Mouse (Mus musculus) embryonic facial prominence, embryonic 15.5 days (tissue): ENCODE measurements around the gene Henmt1. TPM values are rescaled to one million over a fixed set of nuclear protein-coding genes. Genes with fewer than 3 reads are reported as not detected.

ENCODE experiments used
- ATAC-seq: fragments of 200-750 bp; cut with Nextera tagmentation; 2 replicates; pipeline ENCODE4 v1.8.0; 2017; ENCODE audit warnings: low read depth, moderate TSS enrichment; ENCODE audit not compliant: insufficient number of reproducible peaks, low FRiP score, low TSS enrichment
- H3K27ac ChIP-seq: fragments of 300-500 bp; sonication (generic); replicated peaks from 2 replicates; pipeline ENCODE4 v1.5.1; 2015; ENCODE audit warnings: mild to moderate bottlenecking, inconsistent platforms
- H3K27me3 ChIP-seq: fragments of 300-500 bp; sonication (generic); 2 replicates; pipeline ENCODE4 v1.6.1; 2015; ENCODE audit warnings: inconsistent platforms
- H3K36me3 ChIP-seq: fragments of 300-500 bp; sonication (generic); 2 replicates; pipeline ENCODE4 v1.6.1; 2015; ENCODE audit warnings: mild to moderate bottlenecking, inconsistent platforms
- H3K4me1 ChIP-seq: fragments of 300-500 bp; sonication (generic); 2 replicates; pipeline ENCODE4 v1.6.1; 2015; ENCODE audit warnings: inconsistent platforms
- H3K4me2 ChIP-seq: fragments of 300-500 bp; sonication (generic); replicated peaks from 2 replicates; pipeline ENCODE4 v1.6.1; 2015; ENCODE audit warnings: mild to moderate bottlenecking, inconsistent platforms
- H3K4me3 ChIP-seq: fragments of 300-500 bp; sonication (generic); replicated peaks from 2 replicates; pipeline ENCODE4 v1.5.1; 2015; ENCODE audit warnings: mild to moderate bottlenecking, inconsistent platforms
- H3K9ac ChIP-seq: fragments of 300-500 bp; sonication (generic); 2 replicates; pipeline ENCODE4 v1.6.1; 2015; ENCODE audit warnings: inconsistent platforms
- H3K9me3 ChIP-seq: fragments of 300-500 bp; sonication (generic); replicated peaks from 2 replicates; pipeline ENCODE4 v1.6.1; 2016; ENCODE audit warnings: inconsistent platforms
- WGBS: fragments of 180-500 bp; shearing (Covaris S2); methylation state at CpG from one replicate; pipeline ENCODE4 v1.1.7; 2015; 5-methylcytosine and 5-hydroxymethylcytosine counted together
- polyA plus RNA-seq: library from polyadenylated mRNA; unstranded; fragments of >200 nt; fragmentation: Nextera tagmentation; extraction: Ambion mirVana; gene quantifications from 2 replicates; pipeline ENCODE4 v1.2.1, GENCODE M21; 2015

The Henmt1 gene
- polyA plus RNA-seq, 1 experiment from 2014 or later = 0.80 TPM

GRCm38 (mm10) chr3:108940001-108940633 lies 444 bp downstream of the Henmt1 start, which contains the start of gene Gm9857:
Gene Gm9857 (minus strand): TSS chr3:108940445.
- Histone ChIP-seq H3K4me1 (no peaks in the 10 kb centered on the region; the same call in 1 of the 2 replicates), H3K4me2 (peak within 1 kb of the TSS; percentile 66), H3K36me3 (no peaks in the 10 kb centered on the region), H3K9me3 (no peaks in the 10 kb centered on the region), H3K27me3 (no peaks in the 10 kb centered on the region), H3K4me3 (peak within 1 kb of the TSS; percentile 44), H3K27ac (no peak within 1 kb of the TSS), H3K9ac (no peak within 1 kb of the TSS)
- 46% methylated on average over 59 of the region's 59 CpGs for WGBS
- ATAC-seq = peak; percentile 51; the same call in 1 of the 2 replicates

GRCm38 (mm10) chr3:108940996-108941395 lies 1.3 kb downstream of the Henmt1 start:
- Histone ChIP-seq H3K4me2 (no peak overlapping the region), H3K4me1 (no peaks in the 10 kb centered on the region; the same call in 1 of the 2 replicates), H3K9ac (no peak overlapping the region), H3K36me3 (no peaks in the 10 kb centered on the region), H3K27me3 (no peaks in the 10 kb centered on the region), H3K9me3 (no peaks in the 10 kb centered on the region), H3K4me3 (no peak overlapping the region), H3K27ac (no peak overlapping the region)
- 88% methylated on average over 10 of the region's 10 CpGs for WGBS
- no peak for ATAC-seq

- no peak overlapping the region for H3K9ac ChIP-seq
- no peaks in the 10 kb centered on the region for H3K9me3 ChIP-seq
- no peak overlapping the region for H3K4me2 ChIP-seq
- H3K4me3 ChIP-seq = no peak overlapping the region
- peaks cover 2% of the 10 kb centered on the region; the same call in 1 of the 2 replicates for H3K4me1 ChIP-seq
- H3K27me3 ChIP-seq = no peaks in the 10 kb centered on the region
- H3K36me3 ChIP-seq = no peaks in the 10 kb centered on the region
- no peak overlapping the region for H3K27ac ChIP-seq
- no peak for ATAC-seq
Observed at GRCm38 (mm10) chr3:108957976-108958375, 18.3 kb downstream of the Henmt1 start.

GRCm38 (mm10) chr3:108959680-108960295 lies 20.1 kb downstream of the Henmt1 start:
- ATAC-seq = no peak
- H3K4me1 ChIP-seq = peaks cover 2% of the 10 kb centered on the region; the same call in 1 of the 2 replicates
- H3K36me3 ChIP-seq = no peaks in the 10 kb centered on the region
- H3K27ac ChIP-seq = no peak overlapping the region
- no peak overlapping the region for H3K4me2 ChIP-seq
- 70% methylated on average over 13 of the region's 13 CpGs for WGBS
- H3K27me3 ChIP-seq = no peaks in the 10 kb centered on the region
- H3K9ac ChIP-seq = no peak overlapping the region
- H3K4me3 ChIP-seq = no peak overlapping the region
- no peaks in the 10 kb centered on the region for H3K9me3 ChIP-seq

GRCm38 (mm10) chr3:108961226-108961625 lies 21.6 kb downstream of the Henmt1 start:
- H3K4me1 ChIP-seq = peaks cover 2% of the 10 kb centered on the region; the same call in 1 of the 2 replicates
- H3K27ac ChIP-seq = no peak overlapping the region
- 55% methylated on average over 7 of the region's 7 CpGs for WGBS
- H3K9me3 ChIP-seq = no peaks in the 10 kb centered on the region
- no peaks in the 10 kb centered on the region for H3K36me3 ChIP-seq
- no peak for ATAC-seq
- no peak overlapping the region for H3K4me3 ChIP-seq
- no peaks in the 10 kb centered on the region for H3K27me3 ChIP-seq
- H3K9ac ChIP-seq = no peak overlapping the region
- no peak overlapping the region for H3K4me2 ChIP-seq

GRCm38 (mm10) chr3:108961655-108962054 lies 22.0 kb downstream of the Henmt1 start:
- no peak for ATAC-seq
- Histone ChIP-seq H3K27me3 (no peaks in the 10 kb centered on the region), H3K27ac (no peak overlapping the region), H3K4me3 (no peak overlapping the region), H3K9me3 (no peaks in the 10 kb centered on the region), H3K36me3 (no peaks in the 10 kb centered on the region), H3K9ac (no peak overlapping the region), H3K4me1 (peaks cover 2% of the 10 kb centered on the region; the same call in 1 of the 2 replicates), H3K4me2 (no peak overlapping the region)
- WGBS = 48% methylated on average over 6 of the region's 6 CpGs

GRCm38 (mm10) chr3:108963278-108963677 lies 23.6 kb downstream of the Henmt1 start:
- H3K27me3 ChIP-seq = no peaks in the 10 kb centered on the region
- 72% methylated on average over 3 of the region's 3 CpGs for WGBS
- H3K9me3 ChIP-seq = no peaks in the 10 kb centered on the region
- H3K4me3 ChIP-seq = no peak overlapping the region
- no peaks in the 10 kb centered on the region for H3K36me3 ChIP-seq
- H3K4me1 ChIP-seq = peaks cover 2% of the 10 kb centered on the region; the same call in 1 of the 2 replicates
- no peak overlapping the region for H3K4me2 ChIP-seq
- no peak for ATAC-seq
- H3K9ac ChIP-seq = no peak overlapping the region
- no peak overlapping the region for H3K27ac ChIP-seq

GRCm38 (mm10) chr3:108963776-108964175 lies 24.1 kb downstream of the Henmt1 start:
- no peaks in the 10 kb centered on the region for H3K9me3 ChIP-seq
- WGBS = 65% methylated on average over 3 of the region's 3 CpGs
- no peaks in the 10 kb centered on the region for H3K36me3 ChIP-seq
- H3K4me2 ChIP-seq = no peak overlapping the region
- no peaks in the 10 kb centered on the region for H3K27me3 ChIP-seq
- H3K9ac ChIP-seq = no peak overlapping the region
- H3K27ac ChIP-seq = no peak overlapping the region
- ATAC-seq = no peak
- H3K4me1 ChIP-seq = peaks cover 2% of the 10 kb centered on the region; the same call in 1 of the 2 replicates
- no peak overlapping the region for H3K4me3 ChIP-seq

- WGBS = 81% methylated on average over 7 of the region's 7 CpGs
- Histone ChIP-seq H3K27me3 (no peaks in the 10 kb centered on the region), H3K9me3 (no peaks in the 10 kb centered on the region), H3K4me3 (no peak overlapping the region), H3K4me2 (no peak overlapping the region), H3K4me1 (peaks cover 2% of the 10 kb centered on the region; the same call in 1 of the 2 replicates), H3K36me3 (no peaks in the 10 kb centered on the region), H3K27ac (no peak overlapping the region), H3K9ac (no peak overlapping the region)
- no peak for ATAC-seq
Observed at GRCm38 (mm10) chr3:108964361-108965044, 24.8 kb downstream of the Henmt1 start.

GRCm38 (mm10) chr3:108966051-108966450 lies 26.4 kb downstream of the Henmt1 start:
- Histone ChIP-seq H3K4me1 (0 out of 2 replicates have a peak, but pooled peaks cover 2% of the 10 kb centered on the region), H3K4me3 (no peak overlapping the region), H3K36me3 (no peaks in the 10 kb centered on the region), H3K9ac (no peak overlapping the region), H3K27me3 (no peaks in the 10 kb centered on the region), H3K4me2 (no peak overlapping the region), H3K9me3 (no peaks in the 10 kb centered on the region), H3K27ac (no peak overlapping the region)
- ATAC-seq = no peak
- WGBS = 88% methylated on average over 3 of the region's 3 CpGs

GRCm38 (mm10) chr3:108973980-108974660 lies 34.4 kb downstream of the Henmt1 start:
- Histone ChIP-seq H3K27ac (no peak overlapping the region), H3K9me3 (no peaks in the 10 kb centered on the region), H3K36me3 (peaks cover 23% of the 10 kb centered on the region), H3K9ac (no peak overlapping the region), H3K27me3 (no peaks in the 10 kb centered on the region), H3K4me1 (no peaks in the 10 kb centered on the region), H3K4me3 (no peak overlapping the region), H3K4me2 (no peak overlapping the region)
- 83% methylated on average over 13 of the region's 13 CpGs for WGBS
- ATAC-seq = no peak
